Mouse (Mus musculus) embryo, embryonic 10 days (tissue): ENCODE data around the gene Rpl9-ps1.

ENCODE experiments used
- DNase-seq: peaks from one replicate; pipeline ENCODE4 v3.0.0-alpha.2; 2015; ENCODE audit warnings: low spot score

Rpl9-ps1 gene

GRCm38 (mm10) chr11:83645521-83645920, at the start of gene Rpl9-ps1:
Rpl9-ps1 (minus strand) TSS chr11:83645621.
- DNase-seq: no peak

- DNase-seq: no peak
Measured at GRCm38 (mm10) chr11:83692008-83692407, 46.6 kb upstream of the Rpl9-ps1 start.

- DNase-seq: no peak
Measured at GRCm38 (mm10) chr11:83689918-83690317, 44.5 kb upstream of the Rpl9-ps1 start.

GRCm38 (mm10) chr11:83675665-83676064, 30.2 kb upstream of the Rpl9-ps1 start:
- no peak for DNase-seq

GRCm38 (mm10) chr11:83671743-83672142, 26.3 kb upstream of the Rpl9-ps1 start:
- no peak for DNase-seq

GRCm38 (mm10) chr11:83663532-83663931, 18.1 kb upstream of the Rpl9-ps1 start:
- DNase-seq: no peak

GRCm38 (mm10) chr11:83662204-83662603, 16.8 kb upstream of the Rpl9-ps1 start, which contains the start of gene Ccl4:
Ccl4 (plus strand) TSS chr11:83662584.
- no peak for DNase-seq

GRCm38 (mm10) chr11:83658797-83659196, 13.4 kb upstream of the Rpl9-ps1 start:
- DNase-seq: no peak

GRCm38 (mm10) chr11:83657508-83657907, 12.1 kb upstream of the Rpl9-ps1 start:
- no peak for DNase-seq

- DNase-seq: no peak
Measured at GRCm38 (mm10) chr11:83654606-83655005, 9.2 kb upstream of the Rpl9-ps1 start.

- DNase-seq: no peak
Measured at GRCm38 (mm10) chr11:83649305-83649841, 4.0 kb upstream of the Rpl9-ps1 start, which contains the start of gene Ccl3. Ccl3 (minus strand) TSS chr11:83649355.

- no peak for DNase-seq
Measured at GRCm38 (mm10) chr11:83646356-83647149, 1.1 kb upstream of the Rpl9-ps1 start.

- no peak for DNase-seq
Measured at GRCm38 (mm10) chr11:83641216-83641615, 4.2 kb downstream of the Rpl9-ps1 start.

- DNase-seq: no peak
Measured at GRCm38 (mm10) chr11:83640141-83640540, 5.3 kb downstream of the Rpl9-ps1 start.

- no peak for DNase-seq
Measured at GRCm38 (mm10) chr11:83639533-83639932, 5.9 kb downstream of the Rpl9-ps1 start.

- no peak for DNase-seq
Measured at GRCm38 (mm10) chr11:83638934-83639333, 6.5 kb downstream of the Rpl9-ps1 start.

- no peak for DNase-seq
Measured at GRCm38 (mm10) chr11:83636742-83637235, 8.6 kb downstream of the Rpl9-ps1 start.

- DNase-seq: no peak
Measured at GRCm38 (mm10) chr11:83634898-83635297, 10.5 kb downstream of the Rpl9-ps1 start.

- no peak for DNase-seq
Measured at GRCm38 (mm10) chr11:83634425-83634824, 11.0 kb downstream of the Rpl9-ps1 start.

- DNase-seq: peak; percentile 10
Measured at GRCm38 (mm10) chr11:83632744-83633143, 12.7 kb downstream of the Rpl9-ps1 start.

- DNase-seq: no peak
Measured at GRCm38 (mm10) chr11:83631065-83631464, 14.4 kb downstream of the Rpl9-ps1 start.

GRCm38 (mm10) chr11:83630630-83631029, 14.8 kb downstream of the Rpl9-ps1 start:
- DNase-seq: no peak

- DNase-seq: no peak
Measured at GRCm38 (mm10) chr11:83628808-83629207, 16.6 kb downstream of the Rpl9-ps1 start.
